Mouse (Mus musculus) heart, adult 2 months (tissue): Measurements from ENCODE around the gene Zfp62.

Experiments
- CTCF ChIP-seq: fragments of 200-600 bp; IDR thresholded peaks from 2 replicates; pipeline ENCODE4 v1.8.1; 2022; ENCODE audit warnings: antibody characterized with exemption, mild to moderate bottlenecking, moderate library complexity
- POLR2A ChIP-seq: fragments of 200-500 bp; IDR thresholded peaks from 2 replicates; pipeline ENCODE4 v1.6.1; 2011; ENCODE audit warnings: mild to moderate bottlenecking, low read depth, low read length, control low read depth; ENCODE audit not compliant: insufficient read depth

GRCm38 (mm10) chr11:49267970-49268579 is 65.0 kb downstream of the Zfp62 start:
- TF ChIP-seq POLR2A (no peak), CTCF (no peak)
